ENCODE assay signal across 11 mouse cellular contexts in the genomic region with DNA sequence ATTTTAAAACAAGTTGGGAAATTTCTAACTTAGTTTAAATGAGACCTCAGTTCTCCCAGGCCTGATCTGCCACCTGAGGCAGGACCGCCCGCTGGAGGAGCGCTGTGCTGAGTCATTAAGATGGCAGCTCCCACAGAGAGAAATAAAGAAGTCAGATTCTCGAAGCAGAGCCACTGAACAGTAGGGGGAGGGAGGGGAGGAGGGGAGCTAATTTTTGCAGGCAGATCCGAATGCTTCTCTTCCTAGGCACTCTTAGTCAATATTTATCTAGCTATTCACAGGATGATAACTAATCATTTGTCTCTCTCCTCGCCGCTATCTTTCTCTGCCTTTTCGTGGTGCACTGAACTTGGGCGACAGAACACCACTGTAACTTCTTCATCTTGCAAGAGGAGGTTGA.
A peak's percentile ranks its signal among the peaks of the same experiment; 100 is the strongest.
DNase-seq lines count a peak whose midpoint lies in the region; ATAC-seq and TF ChIP-seq lines count a peak whose summit lies in the region.
"Had no signal": no experiment of that assay in that cellular context is flagged by ENCODE, and none has a peak within 500 bp of the region (broad histone marks: within the 10 kb centered on the region; RNA-seq: fewer than 3 reads in every experiment).

No protein-coding gene starts in this region.

- H3K9me3 ChIP-seq in heart, embryonic 13.5 days = 0 out of 2 replicates have a peak, but pooled peaks cover 10% of the 10 kb centered on the region
- no peaks in the 10 kb centered on the region for H3K9me3 ChIP-seq in hindbrain, embryonic 12.5 days (replicated peaks)
- no peaks in the 10 kb centered on the region for H3K9me3 ChIP-seq in neural tube, embryonic 11.5 days (ENCODE audit: control insufficient read depth, low read length)
- H3K9me3 ChIP-seq: heart, embryonic 15.5 days had no signal

- 11% methylated on average over 9 of the region's 9 CpGs for WGBS in heart, embryonic 13.5 days
- WGBS in heart, adult 2 months = 49% methylated on average over 9 of the region's 9 CpGs
- WGBS in hindbrain, embryonic 12.5 days = 9% methylated on average over 9 of the region's 9 CpGs
- 9% methylated on average over 9 of the region's 9 CpGs for WGBS in neural tube, embryonic 11.5 days
- WGBS in cerebellum, adult 2 months = 49% methylated on average over 9 of the region's 9 CpGs

- peak overlapping the region; percentile 30 for H3K4me2 ChIP-seq in heart, embryonic 13.5 days
- peak overlapping the region; percentile 19; the same call in 1 of the 2 replicates for H3K4me2 ChIP-seq in hindbrain, embryonic 12.5 days (replicated peaks)
- no peak overlapping the region for H3K4me2 ChIP-seq in neural tube, embryonic 11.5 days (ENCODE audit: low read depth)
- H3K4me2 ChIP-seq: heart, embryonic 15.5 days had no signal

- no peak for ATAC-seq in heart, embryonic 13.5 days (ENCODE audit: extremely low read depth, insufficient number of reproducible peaks, low FRiP score, low TSS enrichment)
- no peak for ATAC-seq in hindbrain, embryonic 12.5 days (ENCODE audit: low FRiP score)
- ATAC-seq in neural tube, embryonic 11.5 days (ENCODE audit: insufficient read depth, low FRiP score, low TSS enrichment) = no peak
- ATAC-seq in granulocyte monocyte progenitor cell, adult 5-6 weeks (replicated peaks; ENCODE audit: poor library complexity, severe bottlenecking) = no peak

- no peaks in the 10 kb centered on the region for H3K27me3 ChIP-seq in heart, embryonic 13.5 days (replicated peaks)
- no peaks in the 10 kb centered on the region for H3K27me3 ChIP-seq in heart, adult 2 months (ENCODE audit: control insufficient read depth, insufficient read depth, low read length)
- H3K27me3 ChIP-seq in hindbrain, embryonic 12.5 days = no peaks in the 10 kb centered on the region
- no peaks in the 10 kb centered on the region for H3K27me3 ChIP-seq in neural tube, embryonic 11.5 days (ENCODE audit: control insufficient read depth, insufficient read depth, low read length)
- no peaks in the 10 kb centered on the region; the same call in 1 of the 2 replicates for H3K27me3 ChIP-seq in cerebellum, adult 2 months (ENCODE audit: control insufficient read depth, insufficient read depth, low read length)
- H3K27me3 ChIP-seq: heart, embryonic 15.5 days had no signal

- no peak for TF ChIP-seq POLR2A in heart, adult 2 months (IDR thresholded peaks at IDR 0.05; ENCODE audit: insufficient read depth, low read depth, low read length)
- TF ChIP-seq POLR2A in cerebellum, adult 2 months (IDR thresholded peaks at IDR 0.05; ENCODE audit: borderline replicate concordance, insufficient read depth, low read length) = no peak

- H3K9ac ChIP-seq in heart, embryonic 13.5 days = peak overlapping the region; percentile 47; the same call in 1 of the 2 replicates
- no peak overlapping the region for H3K9ac ChIP-seq in heart, adult 2 months (ENCODE audit: low read depth, low read length)
- no peak overlapping the region for H3K9ac ChIP-seq in hindbrain, embryonic 12.5 days
- H3K9ac ChIP-seq in neural tube, embryonic 11.5 days (ENCODE audit: low read length) = no peak overlapping the region
- H3K9ac ChIP-seq: heart, embryonic 15.5 days had no signal

- TF ChIP-seq CTCF in heart, adult 2 months (IDR thresholded peaks at IDR 0.05) = no peak
- no peak for TF ChIP-seq CTCF in cerebellum, adult 2 months (IDR thresholded peaks at IDR 0.05; ENCODE audit: borderline replicate concordance, insufficient read depth, low read depth, low read length)

- H3K36me3 ChIP-seq in heart, embryonic 13.5 days = no peaks in the 10 kb centered on the region
- H3K36me3 ChIP-seq in heart, adult 2 months (ENCODE audit: control insufficient read depth, insufficient read depth, low read length) = no peaks in the 10 kb centered on the region
- H3K36me3 ChIP-seq in hindbrain, embryonic 12.5 days = no peaks in the 10 kb centered on the region
- no peaks in the 10 kb centered on the region for H3K36me3 ChIP-seq in neural tube, embryonic 11.5 days (ENCODE audit: control insufficient read depth, insufficient read depth, low read length)
- H3K36me3 ChIP-seq: heart, embryonic 15.5 days had no signal

- H3K27ac ChIP-seq in heart, embryonic 13.5 days (replicated peaks) = peak overlapping the region; percentile 54; the same call in 1 of the 2 replicates
- H3K27ac ChIP-seq in heart, adult 2 months = no peak overlapping the region
- H3K27ac ChIP-seq in hindbrain, embryonic 12.5 days = no peak overlapping the region
- H3K27ac ChIP-seq in neural tube, embryonic 11.5 days (ENCODE audit: low read depth, low read length) = no peak overlapping the region
- no peak overlapping the region for H3K27ac ChIP-seq in cerebellum, adult 2 months (ENCODE audit: insufficient read depth, low read length)
- H3K27ac ChIP-seq: heart, embryonic 15.5 days had no signal

- intact Hi-C loops in heart, adult 2 months (cut with DNase I) = no loop called here

- H3K4me1 ChIP-seq in heart, embryonic 13.5 days = peaks cover 15% of the 10 kb centered on the region
- no peaks in the 10 kb centered on the region for H3K4me1 ChIP-seq in heart, adult 2 months (ENCODE audit: control insufficient read depth, insufficient read depth, low read length)
- H3K4me1 ChIP-seq in hindbrain, embryonic 12.5 days = peaks cover 9% of the 10 kb centered on the region
- H3K4me1 ChIP-seq in neural tube, embryonic 11.5 days (ENCODE audit: control insufficient read depth, insufficient read depth, low read length) = 0 out of 2 replicates have a peak, but pooled peaks cover 5% of the 10 kb centered on the region
- H3K4me1 ChIP-seq in cerebellum, adult 2 months (ENCODE audit: control insufficient read depth, insufficient read depth, low read length) = no peaks in the 10 kb centered on the region

- DNase-seq in heart, adult 2 months = no peak
- peak; percentile 80 for DNase-seq in Muller cell, postnatal 12 days (ENCODE audit: inconsistent ontology term)
- DNase-seq in neural tube, embryonic 11.5 days (ENCODE audit: low spot score) = peak; percentile 52
- DNase-seq in right cerebral cortex, postnatal 36 days (ENCODE audit: low spot score in 2 of 2) = no peak
- DNase-seq in cerebellum, adult 2 months = no peak
- DNase-seq: adrenal gland, adult 2 months; cerebellum, adult 11 months had no signal

- no peak overlapping the region for H3K4me3 ChIP-seq in heart, embryonic 13.5 days
- no peak overlapping the region for H3K4me3 ChIP-seq in heart, adult 2 months
- no peak overlapping the region for H3K4me3 ChIP-seq in hindbrain, embryonic 12.5 days
- H3K4me3 ChIP-seq in neural tube, embryonic 11.5 days (ENCODE audit: low read depth, low read length) = no peak overlapping the region
- no peak overlapping the region for H3K4me3 ChIP-seq in cerebellum, adult 2 months (replicated peaks; ENCODE audit: insufficient read depth, low read depth, low read length)
- H3K4me3 ChIP-seq: heart, embryonic 15.5 days had no signal

- H3K79me2 ChIP-seq in heart, adult 2 months (replicated peaks; ENCODE audit: control insufficient read depth, insufficient read depth, low read length) = no peaks in the 10 kb centered on the region

- no peak for TF ChIP-seq EP300 in heart, adult 2 months (IDR thresholded peaks at IDR 0.05; ENCODE audit: insufficient read depth, low read depth, low read length)

Comparison
In these comparisons a context has a peak if more than half of its experiments do, and no peak if none do; other contexts are left out.
1. DNase-seq: peak in Muller cell, postnatal 12 days (single experiment) and neural tube, embryonic 11.5 days (single experiment); none in heart, adult 2 months (0 of 2), right cerebral cortex, postnatal 36 days (0 of 2) and cerebellum, adult 2 months (0 of 2).